Mouse (Mus musculus): ENCODE measurements around the gene Chd3. TPM values are rescaled to one million over a fixed set of nuclear protein-coding genes. Genes with fewer than 3 reads are reported as not detected.
"Not testable (repeated sequence)": the region's sequence is repeated elsewhere in the genome, so short reads cannot be mapped to it uniquely, and the experiment has no call there.

The Chd3 gene
- polyA plus RNA-seq, 1 experiment, result 399 TPM

- DNase-seq (ENCODE audit: extremely low spot score in 1 of 2, low spot score in 1 of 2), result peak; percentile 71 to 91
Measured at GRCm38 (mm10) chr11:69325628-69326407, 43.4 kb downstream of the Chd3 start, which contains the start of gene Kcnab3. Gene Kcnab3 (plus strand): TSS chr11:69326258.

GRCm38 (mm10) chr11:69324749-69325148 lies 44.5 kb downstream of the Chd3 start:
- no peak for DNase-seq (ENCODE audit: extremely low spot score in 1 of 2, low spot score in 1 of 2)

GRCm38 (mm10) chr11:69323667-69324111 lies 45.5 kb downstream of the Chd3 start, which contains the start of the genes Cntrob and Trappc1:
Gene Cntrob (minus strand): TSS chr11:69323775.
Gene Trappc1 (plus strand): TSS chr11:69323980.
- DNase-seq (ENCODE audit: extremely low spot score in 1 of 2, low spot score in 1 of 2), result peak; percentile 98 to 99

DNA sequence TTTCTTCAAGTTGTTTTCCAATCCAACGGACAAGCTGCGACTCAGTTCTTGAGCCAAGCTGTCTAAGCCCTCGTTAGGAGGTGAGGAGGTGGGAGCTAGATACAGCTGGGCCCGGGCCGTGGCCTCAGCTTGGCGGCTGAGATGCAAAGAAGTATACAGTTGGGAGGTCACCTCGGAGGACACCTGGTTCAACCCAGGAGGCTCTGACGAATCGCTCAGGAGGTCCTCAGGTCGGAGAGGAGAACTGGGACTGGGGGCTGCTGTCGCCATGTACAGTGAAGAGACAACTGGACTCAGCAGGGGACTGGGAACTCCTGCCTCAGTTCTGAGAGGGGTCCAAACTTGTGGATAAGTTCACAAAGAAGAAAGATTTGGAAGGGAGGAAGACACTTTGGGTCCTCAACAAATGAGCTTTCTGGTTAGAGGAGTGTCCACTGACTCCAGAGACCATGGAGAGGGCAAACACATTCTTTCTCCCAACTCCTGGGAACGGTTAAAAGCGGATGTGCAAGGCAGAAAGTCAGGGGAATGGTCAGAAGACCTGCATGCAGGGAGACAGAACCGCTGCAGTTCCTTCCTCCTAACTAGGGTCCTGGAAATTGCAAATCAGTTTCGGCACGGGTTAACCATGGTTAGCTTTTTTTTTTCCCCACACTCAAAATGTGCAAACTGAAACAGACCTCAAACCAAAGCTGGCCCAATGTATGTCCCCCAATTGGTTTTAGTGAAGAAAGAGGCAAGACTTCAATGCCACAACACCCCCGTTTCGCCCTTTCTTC lies 46.3 kb downstream of the Chd3 start:
- DNase-seq (ENCODE audit: extremely low spot score in 1 of 2, low spot score in 1 of 2), result no peak

GRCm38 (mm10) chr11:69322010-69322409 lies 47.2 kb downstream of the Chd3 start:
- DNase-seq (ENCODE audit: extremely low spot score in 1 of 2, low spot score in 1 of 2), result peak in 1 of 2 experiments; percentile 50

DNA sequence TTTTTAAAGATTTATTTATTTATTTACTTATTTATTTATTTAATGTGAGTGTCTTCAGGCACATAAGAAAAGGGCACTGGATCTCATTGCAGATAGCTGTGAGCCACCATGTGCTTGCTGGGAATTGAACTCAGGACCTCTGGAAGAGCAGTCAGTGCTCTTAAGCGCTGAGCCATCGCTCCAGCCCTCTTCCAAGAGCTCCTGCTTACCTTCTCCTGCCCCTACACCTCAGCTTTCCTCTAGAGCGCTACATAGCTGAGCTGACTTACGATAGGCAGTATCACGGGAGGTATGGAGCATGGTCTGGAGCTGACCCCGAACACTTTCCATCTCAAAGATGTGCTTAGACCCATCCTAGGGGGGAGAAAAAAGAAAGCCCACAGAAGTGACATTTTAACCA lies 47.6 kb downstream of the Chd3 start:
- no peak for DNase-seq (ENCODE audit: extremely low spot score in 1 of 2, low spot score in 1 of 2)

DNA sequence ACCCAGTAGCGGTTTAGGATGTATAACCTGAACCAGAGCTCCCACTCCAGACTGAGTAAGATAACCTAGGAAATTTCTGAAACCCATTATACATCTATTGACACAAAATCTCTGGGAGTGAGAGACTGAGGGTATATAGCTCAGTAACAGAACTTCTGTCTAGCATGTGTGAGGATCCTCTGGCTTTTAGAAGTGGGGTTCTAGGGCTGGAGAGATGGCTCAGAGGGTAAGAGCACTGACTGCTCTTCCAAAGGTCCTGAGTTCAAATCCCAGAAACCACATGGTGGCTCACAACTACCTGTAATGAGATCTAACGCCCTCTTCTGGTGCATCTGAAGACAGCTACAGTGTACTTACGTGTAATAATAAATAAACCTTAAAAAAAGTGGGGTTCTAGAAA lies 51.2 kb downstream of the Chd3 start:
- DNase-seq (ENCODE audit: extremely low spot score in 1 of 2, low spot score in 1 of 2), result not testable (repeated sequence)

- no peak for DNase-seq (ENCODE audit: extremely low spot score in 1 of 2, low spot score in 1 of 2)
Measured at GRCm38 (mm10) chr11:69316361-69316760, 52.8 kb downstream of the Chd3 start.

GRCm38 (mm10) chr11:69311266-69311665 lies 57.9 kb downstream of the Chd3 start:
- no peak for DNase-seq (ENCODE audit: extremely low spot score in 1 of 2, low spot score in 1 of 2)

DNA sequence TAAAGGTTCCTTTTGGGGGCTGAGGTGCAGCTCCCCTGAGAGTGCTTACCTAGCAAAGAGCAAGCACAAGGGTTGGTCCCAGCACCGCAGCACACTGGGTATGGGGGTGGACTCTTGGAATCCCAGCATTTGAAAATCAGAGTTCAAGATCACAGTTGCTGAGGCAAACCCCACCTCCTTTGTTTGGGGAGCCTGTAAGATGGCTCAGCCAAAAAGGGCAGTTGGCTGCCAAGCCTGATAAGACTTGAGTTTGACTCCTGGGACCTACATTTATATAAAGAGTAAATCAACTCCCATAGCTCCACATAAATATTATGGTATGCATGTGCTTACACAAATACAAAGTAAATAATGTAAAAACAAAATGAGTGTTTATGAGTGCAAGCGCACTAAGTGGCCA lies 63.2 kb downstream of the Chd3 start:
- no peak for DNase-seq (ENCODE audit: extremely low spot score in 1 of 2, low spot score in 1 of 2)

DNA sequence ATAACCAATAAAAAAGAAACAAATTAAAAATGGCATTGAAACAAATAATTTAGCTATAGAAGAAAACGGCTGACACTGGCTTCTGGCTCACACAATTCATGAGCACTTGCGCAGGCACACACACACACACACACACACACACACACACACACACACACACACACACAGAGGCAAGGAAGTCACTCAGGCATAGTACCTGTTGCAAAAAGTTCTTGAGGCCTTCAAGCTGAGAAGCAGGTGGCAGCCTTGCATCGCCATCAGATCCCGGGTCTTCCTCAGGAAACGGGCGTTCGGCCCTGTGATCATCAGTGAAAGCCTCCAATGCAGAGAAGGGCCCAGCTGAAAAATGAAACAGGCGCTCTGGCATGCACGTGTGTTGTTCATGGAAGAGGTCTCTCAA lies 63.9 kb downstream of the Chd3 start:
- no peak for DNase-seq (ENCODE audit: extremely low spot score in 1 of 2, low spot score in 1 of 2)

DNA sequence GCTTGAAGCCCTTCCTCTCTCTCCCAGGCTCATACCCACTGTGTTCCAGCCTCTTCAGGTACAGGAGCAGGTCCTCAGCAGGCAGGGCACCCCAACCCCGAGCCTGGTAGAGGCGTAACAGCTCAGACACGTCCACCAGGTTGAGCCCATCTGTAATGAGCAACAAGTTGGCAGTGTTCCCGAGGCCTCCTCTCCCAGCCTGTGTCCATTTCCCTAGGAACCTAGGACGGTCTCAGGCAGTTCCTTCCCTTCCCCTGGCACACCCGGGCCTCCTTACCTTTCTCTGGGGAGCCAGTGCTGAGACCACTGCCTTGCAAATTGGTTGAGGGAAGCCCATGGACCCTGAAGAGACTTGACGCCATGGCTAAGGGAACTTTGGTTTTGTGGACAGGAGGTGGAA lies 66.4 kb downstream of the Chd3 start:
- no peak for DNase-seq (ENCODE audit: extremely low spot score in 1 of 2, low spot score in 1 of 2)

GRCm38 (mm10) chr11:69298231-69298630 lies 71.0 kb downstream of the Chd3 start:
- no peak for DNase-seq (ENCODE audit: extremely low spot score in 1 of 2, low spot score in 1 of 2)

- peak in 1 of 2 experiments; percentile 25 for DNase-seq (ENCODE audit: extremely low spot score in 1 of 2, low spot score in 1 of 2)
Measured at GRCm38 (mm10) chr11:69297799-69298198, 71.4 kb downstream of the Chd3 start.

DNA sequence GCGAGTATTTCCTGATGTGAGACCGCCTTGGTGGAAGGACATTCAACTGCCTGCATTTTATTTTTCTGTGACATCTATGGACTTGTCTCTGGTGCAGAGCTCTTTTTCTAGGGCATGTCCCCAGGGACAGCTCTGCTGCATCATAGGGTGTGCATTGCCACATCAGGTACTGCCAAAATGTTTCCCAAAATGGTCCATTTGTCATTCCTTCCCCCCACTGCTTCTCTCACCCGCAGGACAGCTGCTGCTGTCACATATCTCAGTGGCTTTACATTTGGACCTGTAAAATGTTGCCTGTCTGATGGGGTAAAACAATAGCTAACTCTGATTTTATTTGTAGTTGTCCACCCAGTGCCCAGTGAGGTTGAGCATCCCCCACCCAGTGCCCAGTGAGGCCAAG lies 73.9 kb downstream of the Chd3 start:
- DNase-seq (ENCODE audit: extremely low spot score in 1 of 2, low spot score in 1 of 2), result peak; percentile 18 to 28

Other genes starting within 250 kb of the Chd3 start
- gene Hes7, start 249.0 kb downstream of the Chd3 start, polyA plus RNA-seq (2012; rRNA removed), result 0.78 and 0.86 TPM in 2 replicates
- gene 9130213A22Rik, start 246.8 kb downstream of the Chd3 start, polyA plus RNA-seq (2012; rRNA removed), result 1.8 and 1.9 TPM in 2 replicates
- gene Aloxe3, start 243.5 kb downstream of the Chd3 start, polyA plus RNA-seq (2012; rRNA removed), result 5.1 and 8.0 TPM in 2 replicates
- 2.0 TPM in 2 replicates for gene Alox12b, start 212.4 kb downstream of the Chd3 start, polyA plus RNA-seq (2012; rRNA removed)
- 1.6 and 1.8 TPM in 2 replicates for gene Alox8, start 171.6 kb downstream of the Chd3 start, polyA plus RNA-seq (2012; rRNA removed)
- 0.92 and 1.00 TPM in 2 replicates for gene Gucy2e, start 132.4 kb downstream of the Chd3 start, polyA plus RNA-seq (2012; rRNA removed)
- 27.8 and 31.3 TPM in 2 replicates for gene Cntrob, start 45.6 kb downstream of the Chd3 start, polyA plus RNA-seq (2012; rRNA removed)
- 73.4 and 85.0 TPM in 2 replicates for gene Trappc1, start 45.4 kb downstream of the Chd3 start, polyA plus RNA-seq (2012; rRNA removed)
- gene Kcnab3, start 43.1 kb downstream of the Chd3 start, polyA plus RNA-seq (2012; rRNA removed), result 105 and 109 TPM in 2 replicates
- 130 and 138 TPM in 2 replicates for gene Rnf227, start 28.9 kb downstream of the Chd3 start, polyA plus RNA-seq (2012; rRNA removed)
- gene Naa38, start 26.1 kb upstream of the Chd3 start, polyA plus RNA-seq (2012; rRNA removed), result 179 and 182 TPM in 2 replicates
- 34.2 and 35.7 TPM in 2 replicates for gene Cyb5d1, start 26.2 kb upstream of the Chd3 start, polyA plus RNA-seq (2012; rRNA removed)
- 4.1 and 4.6 TPM in 2 replicates for gene Tmem88, start 28.8 kb upstream of the Chd3 start, polyA plus RNA-seq (2012; rRNA removed)
- gene Kdm6b, start 44.3 kb upstream of the Chd3 start, polyA plus RNA-seq (2012; rRNA removed), result 12.3 and 12.7 TPM in 2 replicates
- 2.7 and 4.6 TPM in 2 replicates for gene Dnah2, start 179.7 kb upstream of the Chd3 start, polyA plus RNA-seq (2012; rRNA removed)
- gene Efnb3, start 190.8 kb upstream of the Chd3 start, polyA plus RNA-seq (2012; rRNA removed), result 78.4 and 80.4 TPM in 2 replicates
- gene Wrap53, start 210.8 kb upstream of the Chd3 start, polyA plus RNA-seq (2012; rRNA removed), result 12.2 and 12.9 TPM in 2 replicates
- 36.7 and 38.4 TPM in 2 replicates for gene Trp53, start 211.0 kb upstream of the Chd3 start, polyA plus RNA-seq (2012; rRNA removed)
- gene Atp1b2, start 236.5 kb upstream of the Chd3 start, polyA plus RNA-seq (2012; rRNA removed), result 324 and 357 TPM in 2 replicates
- 0.11 and 0.16 TPM in 2 replicates for gene Shbg, start 248.5 kb upstream of the Chd3 start, polyA plus RNA-seq (2012; rRNA removed)

Measured in frontal cortex, adult 2 months (tissue).